Mouse (Mus musculus) bone marrow macrophage, adult 2 months (primary cell): ENCODE results near the gene Gm48552.

ENCODE experiments used
- CTCF ChIP-seq: IDR thresholded peaks from 2 replicates; pipeline ENCODE4 v1.5.1; 2012; ENCODE audit warnings: low read depth, mild to moderate bottlenecking, low read length, moderate library complexity
- POLR2A ChIP-seq: IDR thresholded peaks from 2 replicates; pipeline ENCODE4 v1.6.1; 2012; ENCODE audit warnings: mild to moderate bottlenecking, low read depth, low read length, borderline replicate concordance

- no peak for TF ChIP-seq POLR2A
- TF ChIP-seq CTCF: no peak
Observed at GRCm38 (mm10) chr10:81412586-81413309, 23.9 kb downstream of the Gm48552 start.
